Mouse (Mus musculus) hindbrain, embryonic 16.5 days (tissue): ENCODE measurements around the gene Adamts2. TPM values are rescaled to one million over a fixed set of nuclear protein-coding genes. Genes with fewer than 3 reads are reported as not detected.

ENCODE experiments used
- ATAC-seq: fragments of 200-750 bp; cut with Nextera tagmentation; 2 replicates; pipeline ENCODE4 v1.8.0; 2017; ENCODE audit warnings: moderate TSS enrichment, moderate library complexity
- H3K27ac ChIP-seq: fragments of 300-500 bp; sonication (generic); 2 replicates; pipeline ENCODE4 v1.5.1; 2014; ENCODE audit warnings: low read depth, mild to moderate bottlenecking, control low read depth, low read length, moderate library complexity
- H3K27me3 ChIP-seq: fragments of 300-500 bp; sonication (generic); replicated peaks from 2 replicates; pipeline ENCODE4 v1.6.1; 2014; ENCODE audit warnings: low read length; ENCODE audit not compliant: control insufficient read depth, insufficient read depth
- H3K36me3 ChIP-seq: fragments of 300-500 bp; sonication (generic); 2 replicates; pipeline ENCODE4 v1.6.1; 2014; ENCODE audit warnings: mild to moderate bottlenecking, low read length, moderate library complexity, mixed read lengths; ENCODE audit not compliant: control insufficient read depth, insufficient read depth
- H3K4me1 ChIP-seq: fragments of 300-500 bp; sonication (generic); 2 replicates; pipeline ENCODE4 v1.6.1; 2014; ENCODE audit warnings: low read depth, low read length; ENCODE audit not compliant: control insufficient read depth, insufficient read depth
- H3K4me2 ChIP-seq: fragments of 300-500 bp; sonication (generic); 2 replicates; pipeline ENCODE4 v1.6.1; 2014; ENCODE audit warnings: mild to moderate bottlenecking, low read length, control low read depth, moderate library complexity
- H3K4me3 ChIP-seq: fragments of 300-500 bp; sonication (generic); 2 replicates; pipeline ENCODE4 v1.5.1; 2014; ENCODE audit warnings: mild to moderate bottlenecking, low read length, control low read depth, moderate library complexity
- H3K9ac ChIP-seq: fragments of 300-500 bp; sonication (generic); 2 replicates; pipeline ENCODE4 v1.6.1; 2014; ENCODE audit warnings: low read depth, mild to moderate bottlenecking, control low read depth, low read length, moderate library complexity
- H3K9me3 ChIP-seq: fragments of 300-500 bp; sonication (generic); 2 replicates; pipeline ENCODE4 v1.6.1; 2014; ENCODE audit warnings: mild to moderate bottlenecking, low read length, moderate library complexity; ENCODE audit not compliant: control insufficient read depth
- WGBS: fragments of 180-500 bp; shearing (Covaris S2); extraction: QIAGEN DNeasy Blood & Tissue Kit; methylation state at CpG from one replicate; pipeline ENCODE4 v1.1.7; 2014; 5-methylcytosine and 5-hydroxymethylcytosine counted together
- polyA plus RNA-seq: library from polyadenylated mRNA; unstranded; fragments of >200 nt; fragmentation: Nextera tagmentation; extraction: Ambion mirVana; gene quantifications from 2 replicates; pipeline ENCODE4 v1.2.1, GENCODE M21; 2015

Gene Adamts2
- polyA plus RNA-seq = 4.7 and 5.3 TPM in 2 replicates

DNA sequence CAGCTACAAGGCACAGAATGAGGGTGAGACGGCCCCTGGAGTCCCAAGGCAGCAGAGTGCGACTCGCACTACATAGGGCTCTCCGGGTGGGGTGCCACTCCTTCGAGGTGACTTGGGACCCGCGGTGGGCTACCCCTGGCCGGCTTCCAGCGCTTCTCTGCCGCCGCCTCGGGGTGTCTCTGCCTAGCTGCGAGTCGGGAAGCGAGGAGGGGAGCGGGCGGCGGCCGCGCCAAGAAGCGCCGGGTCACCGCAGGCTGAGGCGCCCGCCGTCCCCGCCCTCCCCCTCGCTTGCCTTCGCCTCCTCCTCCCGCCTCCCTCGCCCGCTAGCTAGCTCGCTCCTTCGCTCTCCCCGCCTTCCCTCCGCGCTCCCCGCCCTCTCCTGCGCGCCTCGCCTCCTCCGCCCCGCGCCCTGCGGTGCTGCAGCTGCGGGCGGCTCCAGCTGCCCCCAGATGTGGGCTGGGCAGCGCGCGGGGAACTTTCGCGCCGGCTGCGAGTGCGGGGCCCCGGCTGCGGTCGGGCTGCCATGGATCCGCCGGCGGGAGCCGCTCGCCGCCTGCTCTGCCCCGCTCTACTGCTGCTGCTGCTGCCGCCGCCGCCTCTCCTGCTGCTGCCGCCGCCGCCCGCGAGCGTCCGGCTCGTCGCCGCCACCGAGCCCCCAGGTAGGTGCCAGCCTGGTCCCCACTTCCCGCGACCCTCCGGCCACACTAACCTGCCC is at the start of gene Adamts2:
Gene Adamts2, plus strand, starts transcription at position 444 of the 715 bp plus-strand sequence.
- Histone ChIP-seq H3K4me1 (peaks cover 15% of the 10 kb centered on the region), H3K9me3 (no peaks in the 10 kb centered on the region), H3K27ac (peak within 1 kb of the TSS; percentile 17; the same call in 1 of the 2 replicates), H3K27me3 (peaks cover 36% of the 10 kb centered on the region), H3K4me2 (peak within 1 kb of the TSS; percentile 99), H3K36me3 (no peaks in the 10 kb centered on the region), H3K9ac (peak within 1 kb of the TSS; percentile 80), H3K4me3 (peak within 1 kb of the TSS; percentile 78)
- ATAC-seq = peak; percentile 71
- under 1% methylated on average over 58 of the region's 82 CpGs for WGBS

DNA sequence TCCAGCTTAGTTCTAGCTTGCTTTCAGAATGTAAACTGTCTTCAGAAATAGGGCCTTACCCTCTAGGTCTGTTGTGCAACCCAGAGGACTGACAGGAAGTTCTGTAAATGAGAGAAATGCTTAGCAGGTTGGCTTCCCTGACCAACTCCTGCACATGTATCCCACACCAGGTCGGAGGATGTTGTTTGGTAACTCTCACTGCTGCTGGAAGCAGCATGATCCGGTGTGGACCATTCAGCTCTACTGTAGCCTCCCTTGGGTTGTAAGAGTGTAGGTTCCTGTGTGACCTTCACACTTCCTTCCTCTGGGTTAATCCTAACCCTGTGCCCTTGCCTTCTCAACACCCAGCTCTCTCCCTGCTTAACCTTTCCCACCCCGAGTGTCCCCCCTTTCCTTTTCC is 44.8 kb upstream of the Adamts2 start:
- Histone ChIP-seq H3K4me2 (no peak overlapping the region), H3K4me3 (no peak overlapping the region), H3K9ac (no peak overlapping the region), H3K4me1 (no peaks in the 10 kb centered on the region), H3K27ac (no peak overlapping the region), H3K9me3 (peaks cover 16% of the 10 kb centered on the region), H3K27me3 (no peaks in the 10 kb centered on the region), H3K36me3 (no peaks in the 10 kb centered on the region)
- no peak for ATAC-seq
- WGBS = 85% methylated on average over 3 of the region's 3 CpGs

DNA sequence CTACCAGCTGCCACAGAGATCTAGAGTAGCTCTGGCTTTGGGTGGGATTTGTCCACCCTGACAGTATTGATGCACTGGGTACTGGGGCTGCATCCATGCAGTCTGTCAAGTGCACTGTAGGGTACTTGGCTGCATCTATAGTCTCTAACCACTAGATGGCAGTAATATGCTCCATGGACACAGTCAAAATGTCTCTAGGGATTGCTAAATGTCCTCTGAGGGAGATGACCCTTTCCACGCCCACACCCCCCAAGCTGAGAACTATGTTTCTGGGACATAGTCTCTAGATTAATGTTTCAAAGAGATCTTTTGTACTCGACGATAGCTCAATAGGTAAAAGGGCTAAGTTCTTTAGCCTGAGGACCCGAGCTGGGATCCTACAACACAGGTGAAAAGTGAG is 42.8 kb upstream of the Adamts2 start:
- Histone ChIP-seq H3K27me3 (no peaks in the 10 kb centered on the region), H3K4me2 (no peak overlapping the region), H3K4me3 (no peak overlapping the region), H3K27ac (no peak overlapping the region), H3K9me3 (peaks cover 13% of the 10 kb centered on the region), H3K4me1 (no peaks in the 10 kb centered on the region), H3K9ac (no peak overlapping the region), H3K36me3 (no peaks in the 10 kb centered on the region)
- WGBS = 38% methylated on average over 4 of the region's 4 CpGs
- ATAC-seq = no peak

- Histone ChIP-seq H3K4me2 (no peak overlapping the region), H3K36me3 (no peaks in the 10 kb centered on the region), H3K27me3 (no peaks in the 10 kb centered on the region), H3K9me3 (no peaks in the 10 kb centered on the region), H3K4me3 (no peak overlapping the region), H3K9ac (no peak overlapping the region), H3K27ac (no peak overlapping the region), H3K4me1 (no peaks in the 10 kb centered on the region)
- no peak for ATAC-seq
- WGBS = 79% methylated on average over 20 of the region's 20 CpGs
Measured at GRCm38 (mm10) chr11:50565466-50566211, 36.2 kb upstream of the Adamts2 start.

- no peak overlapping the region for H3K4me2 ChIP-seq
- ATAC-seq = peak; percentile 88
- WGBS = 48% methylated on average over 6 of the region's 6 CpGs
Measured at GRCm38 (mm10) chr11:50571448-50571847, 30.4 kb upstream of the Adamts2 start.

GRCm38 (mm10) chr11:50576521-50576920 is 25.4 kb upstream of the Adamts2 start:
- Histone ChIP-seq H3K9ac (no peak overlapping the region), H3K4me2 (no peak overlapping the region), H3K9me3 (peaks cover 4% of the 10 kb centered on the region; the same call in 1 of the 2 replicates), H3K4me1 (no peaks in the 10 kb centered on the region; the same call in 1 of the 2 replicates), H3K27me3 (no peaks in the 10 kb centered on the region), H3K36me3 (no peaks in the 10 kb centered on the region), H3K4me3 (no peak overlapping the region), H3K27ac (no peak overlapping the region)
- WGBS = 64% methylated on average over 4 of the region's 4 CpGs
- ATAC-seq = no peak

More at GRCm38 (mm10) chr11:50571448-50571847, 30.4 kb upstream of the Adamts2 start:
- H3K4me1 ChIP-seq = no peaks in the 10 kb centered on the region; the same call in 1 of the 2 replicates
- H3K36me3 ChIP-seq = no peaks in the 10 kb centered on the region
- no peak overlapping the region for H3K27ac ChIP-seq
- 0 out of 2 replicates have a peak overlapping the region, but pooled peaks have one; percentile 1 for H3K9ac ChIP-seq
- no peak overlapping the region for H3K4me3 ChIP-seq
- H3K27me3 ChIP-seq = no peaks in the 10 kb centered on the region
- H3K9me3 ChIP-seq = no peaks in the 10 kb centered on the region

DNA sequence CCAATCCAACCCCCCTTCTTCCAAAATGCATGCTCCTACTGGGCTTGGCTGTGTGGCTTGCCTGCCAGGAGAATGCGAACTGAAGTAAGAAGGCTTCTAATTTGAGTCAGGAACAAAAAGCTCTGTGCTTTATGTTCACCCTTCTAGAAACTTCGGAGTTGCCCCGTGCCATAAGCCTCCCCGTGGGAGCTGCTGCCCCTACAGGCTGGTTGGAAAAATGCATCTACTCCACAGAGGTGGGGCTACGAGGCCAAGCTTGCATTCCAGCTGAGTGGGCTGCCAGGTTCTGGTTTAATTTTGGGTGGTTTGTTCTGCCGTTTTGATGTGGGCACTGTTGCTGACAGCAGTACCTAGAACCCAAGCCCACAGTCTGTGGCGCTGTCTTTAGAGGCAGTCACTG is 14.9 kb upstream of the Adamts2 start:
- ATAC-seq = no peak
- H3K4me3 ChIP-seq = no peak overlapping the region
- no peaks in the 10 kb centered on the region for H3K27me3 ChIP-seq
- no peak overlapping the region for H3K4me2 ChIP-seq
- no peak overlapping the region for H3K9ac ChIP-seq
- H3K27ac ChIP-seq = no peak overlapping the region
- H3K9me3 ChIP-seq = no peaks in the 10 kb centered on the region
- whole genome bisulfite sequencing = 48% methylated on average over 7 of the region's 7 CpGs
- H3K36me3 ChIP-seq = no peaks in the 10 kb centered on the region
- no peaks in the 10 kb centered on the region for H3K4me1 ChIP-seq

DNA sequence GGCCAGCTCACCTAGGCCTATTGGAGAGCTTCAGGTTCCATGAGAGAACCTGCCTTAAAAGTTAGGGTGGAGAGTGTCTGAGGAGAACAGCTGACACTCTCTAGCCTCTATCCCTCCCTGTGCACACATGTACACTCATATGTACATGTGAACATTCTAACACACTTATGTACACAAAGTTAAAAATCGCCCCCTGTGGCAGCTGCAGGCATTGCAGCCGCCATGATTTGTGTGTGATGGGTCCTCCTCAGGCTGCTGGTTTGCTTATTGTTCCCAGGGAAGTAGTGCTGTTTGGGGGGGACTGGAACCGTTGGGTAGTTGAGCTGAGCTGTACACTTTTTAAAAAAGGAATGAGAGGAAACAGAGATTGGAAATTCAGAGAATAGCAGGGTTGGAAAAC is 14.1 kb upstream of the Adamts2 start:
- 11% methylated on average over 3 of the region's 3 CpGs for WGBS
- no peak overlapping the region for H3K4me3 ChIP-seq
- H3K4me2 ChIP-seq = no peak overlapping the region
- H3K27me3 ChIP-seq = no peaks in the 10 kb centered on the region
- H3K27ac ChIP-seq = no peak overlapping the region
- H3K4me1 ChIP-seq = no peaks in the 10 kb centered on the region
- H3K36me3 ChIP-seq = no peaks in the 10 kb centered on the region
- ATAC-seq = no peak
- H3K9ac ChIP-seq = no peak overlapping the region
- no peaks in the 10 kb centered on the region for H3K9me3 ChIP-seq

DNA sequence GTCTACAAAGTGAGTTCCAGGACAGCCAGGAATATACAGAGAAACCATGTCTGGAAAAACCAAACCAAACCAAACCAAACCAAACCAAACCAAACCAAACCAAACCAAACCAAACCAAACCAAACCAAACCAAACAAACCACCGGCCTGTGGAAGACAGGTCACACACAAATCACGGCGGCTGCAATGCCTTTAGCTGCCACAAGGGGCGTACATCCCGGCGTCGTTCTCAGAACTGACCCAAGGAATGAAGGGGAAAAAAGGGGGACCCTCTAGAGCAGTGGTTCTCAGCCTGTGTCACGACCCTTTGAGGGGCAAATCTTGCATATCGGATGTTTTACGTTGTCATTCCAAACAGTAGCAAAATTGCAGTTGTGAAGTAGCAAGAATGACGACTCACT is 12.8 kb upstream of the Adamts2 start:
- Histone ChIP-seq H3K27ac (no peak overlapping the region), H3K4me1 (no peaks in the 10 kb centered on the region; the same call in 1 of the 2 replicates), H3K9me3 (no peaks in the 10 kb centered on the region), H3K27me3 (no peaks in the 10 kb centered on the region), H3K4me2 (no peak overlapping the region), H3K9ac (no peak overlapping the region), H3K36me3 (no peaks in the 10 kb centered on the region), H3K4me3 (no peak overlapping the region)
- WGBS = 38% methylated on average over 11 of the region's 11 CpGs
- no peak for ATAC-seq
